Mouse (Mus musculus): Measurements from ENCODE around the gene BC025920. TPM values are rescaled to one million over a fixed set of nuclear protein-coding genes. Genes with fewer than 3 reads are reported as not detected.
A peak's percentile ranks its signal among the peaks of the same experiment; 100 is the strongest.

Gene BC025920
- total and polyA plus RNA-seq, 3 experiments = 1.4 to 2.3 (median 1.6) TPM

- in situ Hi-C loops (cut with MboI; ENCODE audit: low pct_ligation_motif_present, low pct_unique_long_range_greater_than_20kb, low sequenced_read_pairs) = loop anchor here (5.0 to 10.0 kb wide), 2 partner anchors 38 to 105 kb away; partner anchors contain the start of gene Ncln
- H3K36me3 ChIP-seq (replicated peaks in 1 of 2; ENCODE audit: control insufficient read depth in 1 of 2, insufficient read depth in 1 of 2, low read length in 1 of 2) = no peaks in the 10 kb centered on the region
- no peaks in the 10 kb centered on the region for H3K79me2 ChIP-seq (replicated peaks; ENCODE audit: control insufficient read depth, extremely low read depth, insufficient read depth, poor library complexity, severe bottlenecking)
- DNase-seq (ENCODE audit: extremely low read depth) = no peak
- peaks cover 66% of the 10 kb centered on the region for H3K27me3 ChIP-seq (replicated peaks)
- H3K4me2 ChIP-seq (ENCODE audit: insufficient read depth, low read depth, poor library complexity, severe bottlenecking) = no peak overlapping the region
- H3K27ac ChIP-seq (ENCODE audit: insufficient read depth, low read depth) = no peak overlapping the region
- dilution Hi-C loops (cut with MboI; ENCODE audit: extremely low pct_ligation_motif_present, extremely low pct_unique_long_range_greater_than_20kb, low sequenced_read_pairs) = no loop called here
- H3K4me3 ChIP-seq (replicated peaks in 1 of 3; ENCODE audit: low read depth in 2 of 3, low read length in 2 of 3, poor library complexity in 1 of 3) = no peak overlapping the region
- peaks cover 22 to 29% of the 10 kb centered on the region in 2 experiments for H3K4me1 ChIP-seq (ENCODE audit: control insufficient read depth in 1 of 2, insufficient read depth in 2 of 2)
- no peak overlapping the region for H3K9ac ChIP-seq (ENCODE audit: insufficient read depth, low read depth)
- TF ChIP-seq NRF1 (IDR thresholded peaks at IDR 0.05; ENCODE audit: low read depth, low read length) (no peak), NELFE (IDR thresholded peaks at IDR 0.05; ENCODE audit: low read depth, low read length) (no peak), USF1 (IDR thresholded peaks at IDR 0.05; ENCODE audit: low read depth, low read length) (no peak), CHD1 (IDR thresholded peaks at IDR 0.05; ENCODE audit: low read depth, low read length) (no peak), ZKSCAN1 (IDR thresholded peaks at IDR 0.05; ENCODE audit: borderline replicate concordance, low read depth, low read length) (no peak), JUN (IDR thresholded peaks at IDR 0.05; ENCODE audit: insufficient read depth, low read depth, low read length) (no peak), UBTF (IDR thresholded peaks at IDR 0.05; ENCODE audit: low read depth, low read length) (no peak)
- H3K9me3 ChIP-seq (replicated peaks; ENCODE audit: low read length) = no peaks in the 10 kb centered on the region
These were observed 6.0 kb upstream of the BC025920 start for GRCm38 (mm10) chr10:81600096-81600495.

GRCm38 (mm10) chr10:81600738-81601203 lies 5.3 kb upstream of the BC025920 start, which contains the start of gene Tle6:
Tle6 (minus strand) TSS chr10:81601073.
- H3K36me3 ChIP-seq (replicated peaks in 1 of 2; ENCODE audit: control insufficient read depth in 1 of 2, insufficient read depth in 1 of 2, low read length in 1 of 2) = no peaks in the 10 kb centered on the region
- peaks cover 22 to 29% of the 10 kb centered on the region in 2 experiments for H3K4me1 ChIP-seq (ENCODE audit: control insufficient read depth in 1 of 2, insufficient read depth in 2 of 2)
- in situ Hi-C loops (cut with MboI; ENCODE audit: low pct_ligation_motif_present, low pct_unique_long_range_greater_than_20kb, low sequenced_read_pairs) (loop anchor here (5.0 to 10.0 kb wide), 2 partner anchors 38 to 106 kb away; partner anchors contain the start of gene Ncln), dilution Hi-C loops (cut with MboI; ENCODE audit: extremely low pct_ligation_motif_present, extremely low pct_unique_long_range_greater_than_20kb, low sequenced_read_pairs) (no loop called here)
- H3K27ac ChIP-seq (ENCODE audit: insufficient read depth, low read depth) = no peak within 1 kb of the TSS
- peak within 1 kb of the TSS in 1 of 3 experiments; percentile 24 for H3K4me3 ChIP-seq (replicated peaks in 1 of 3; ENCODE audit: low read depth in 2 of 3, low read length in 2 of 3, poor library complexity in 1 of 3)
- DNase-seq (ENCODE audit: extremely low read depth) = peak; percentile 82
- H3K4me2 ChIP-seq (ENCODE audit: insufficient read depth, low read depth, poor library complexity, severe bottlenecking) = peak within 1 kb of the TSS; percentile 66
- no peaks in the 10 kb centered on the region for H3K9me3 ChIP-seq (replicated peaks; ENCODE audit: low read length)
- H3K9ac ChIP-seq (ENCODE audit: insufficient read depth, low read depth) = no peak within 1 kb of the TSS
- H3K79me2 ChIP-seq (replicated peaks; ENCODE audit: control insufficient read depth, extremely low read depth, insufficient read depth, poor library complexity, severe bottlenecking) = no peaks in the 10 kb centered on the region
- peaks cover 60% of the 10 kb centered on the region for H3K27me3 ChIP-seq (replicated peaks)
- TF ChIP-seq SMC3 (IDR thresholded peaks at IDR 0.05; ENCODE audit: low read depth, low read length) (no peak), MEF2A (IDR thresholded peaks at IDR 0.05; ENCODE audit: borderline replicate concordance, low read depth, low read length) (0 out of 2 replicates have a peak, but pooled peaks have one; percentile 9), MAFK (IDR thresholded peaks at IDR 0.05; ENCODE audit: insufficient replicate concordance, low read length) (no peak), RCOR1 (conservative IDR thresholded peaks at IDR 0.05; ENCODE audit: low read depth, low read length) (0 out of 2 replicates have a peak, but pooled peaks have one; percentile 55), CHD1 (IDR thresholded peaks at IDR 0.05; ENCODE audit: low read depth, low read length) (no peak), JUND (conservative IDR thresholded peaks at IDR 0.05; ENCODE audit: low read depth, low read length) (no peak), MXI1 (IDR thresholded peaks at IDR 0.05; ENCODE audit: low read depth, low read length) (peak; percentile 89), TBP (conservative IDR thresholded peaks at IDR 0.05; ENCODE audit: low read depth, low read length) (no peak), RAD21 (IDR thresholded peaks at IDR 0.05; ENCODE audit: low read depth, low read length) (no peak), MAZ (IDR thresholded peaks at IDR 0.05; ENCODE audit: low read depth, low read length) (no peak), ZNF384 (IDR thresholded peaks at IDR 0.05; ENCODE audit: low read depth, low read length) (no peak), IRF4 (IDR thresholded peaks at IDR 0.05; ENCODE audit: low read depth, low read length) (no peak), HCFC1 (IDR thresholded peaks at IDR 0.05; ENCODE audit: low read depth, low read length) (peak; percentile 19; the same call in 1 of the 2 replicates), USF2 (conservative IDR thresholded peaks at IDR 0.05; ENCODE audit: low read depth, low read length) (peak; percentile 52; the same call in 1 of the 2 replicates), ZMIZ1 (IDR thresholded peaks at IDR 0.05; ENCODE audit: low read depth, low read length) (0 out of 2 replicates have a peak, but pooled peaks have one; percentile 32), EP300 (IDR thresholded peaks at IDR 0.05; ENCODE audit: low read length) (peak; percentile 19; the same call in 1 of the 2 replicates), SIN3A (IDR thresholded peaks at IDR 0.05; ENCODE audit: low read length) (peak; percentile 41; the same call in 1 of the 2 replicates), NRF1 (IDR thresholded peaks at IDR 0.05; ENCODE audit: low read depth, low read length) (0 out of 2 replicates have a peak, but pooled peaks have one; percentile 12), MAX (IDR thresholded peaks at IDR 0.05; ENCODE audit: low read length) (peak; percentile 94), E2F4 (IDR thresholded peaks at IDR 0.05; ENCODE audit: insufficient replicate concordance, low read depth, low read length) (no peak), USF1 (IDR thresholded peaks at IDR 0.05; ENCODE audit: low read depth, low read length) (peak; percentile 82), ZKSCAN1 (IDR thresholded peaks at IDR 0.05; ENCODE audit: borderline replicate concordance, low read depth, low read length) (no peak), MYC (IDR thresholded peaks at IDR 0.05; ENCODE audit: low read depth, low read length) (peak; percentile 82; the same call in 1 of the 2 replicates), ETS1 (conservative IDR thresholded peaks at IDR 0.05; ENCODE audit: low read depth, low read length) (no peak), BHLHE40 (IDR thresholded peaks at IDR 0.05; ENCODE audit: low read depth, low read length) (peak; percentile 88), CHD2 (IDR thresholded peaks at IDR 0.05; ENCODE audit: low read length) (peak; percentile 71), TCF12 (IDR thresholded peaks at IDR 0.05; ENCODE audit: low read depth, low read length) (peak; percentile 28; the same call in 1 of the 2 replicates)

All from CH12.LX (cell line).